Mouse (Mus musculus) ES-Bruce4 (cell line): Measurements from ENCODE around the gene Sbds.

Source experiments
- CTCF ChIP-seq: IDR thresholded peaks from one replicate; pipeline ENCODE4 v1.8.1; 2011; ENCODE audit warnings: low read depth, low read length
- EP300 ChIP-seq: IDR thresholded peaks from 2 replicates; pipeline ENCODE4 v1.6.1; 2011; ENCODE audit warnings: low read depth, low read length; ENCODE audit not compliant: insufficient read depth
- POLR2A ChIP-seq: IDR thresholded peaks from one replicate; pipeline ENCODE4 v1.8.1; 2011; ENCODE audit warnings: low read length; ENCODE audit not compliant: insufficient read depth

GRCm38 (mm10) chr5:130299526-130299925 lies 44.2 kb upstream of the Sbds start:
- TF ChIP-seq CTCF = no peak
- no peak for TF ChIP-seq EP300
- TF ChIP-seq POLR2A = no peak
